Mouse (Mus musculus) frontal cortex, adult 2 months (tissue): Measurements from ENCODE around the gene Pla2g5. TPM values are rescaled to one million over a fixed set of nuclear protein-coding genes. Genes with fewer than 3 reads are reported as not detected.
"Not testable (repeated sequence)": the region's sequence is repeated elsewhere in the genome, so short reads cannot be mapped to it uniquely, and the experiment has no call there.

ENCODE experiments used
- DNase-seq, 2 experiments: peaks; one replicate each; pipeline ENCODE4 v3.0.0; 2022; ENCODE audit warnings: low spot score in 1 of 2; ENCODE audit errors: extremely low spot score in 1 of 2
- polyA plus RNA-seq: library from polyadenylated mRNA; depleted of rRNA; stranded (reverse); fragments of >200 nt; gene quantifications from 2 replicates; pipeline ENCODE4 v1.2.3, GENCODE M21; 2012; rRNA removed

The Pla2g5 gene
- 6.4 and 9.2 TPM in 2 replicates for polyA plus RNA-seq

DNA sequence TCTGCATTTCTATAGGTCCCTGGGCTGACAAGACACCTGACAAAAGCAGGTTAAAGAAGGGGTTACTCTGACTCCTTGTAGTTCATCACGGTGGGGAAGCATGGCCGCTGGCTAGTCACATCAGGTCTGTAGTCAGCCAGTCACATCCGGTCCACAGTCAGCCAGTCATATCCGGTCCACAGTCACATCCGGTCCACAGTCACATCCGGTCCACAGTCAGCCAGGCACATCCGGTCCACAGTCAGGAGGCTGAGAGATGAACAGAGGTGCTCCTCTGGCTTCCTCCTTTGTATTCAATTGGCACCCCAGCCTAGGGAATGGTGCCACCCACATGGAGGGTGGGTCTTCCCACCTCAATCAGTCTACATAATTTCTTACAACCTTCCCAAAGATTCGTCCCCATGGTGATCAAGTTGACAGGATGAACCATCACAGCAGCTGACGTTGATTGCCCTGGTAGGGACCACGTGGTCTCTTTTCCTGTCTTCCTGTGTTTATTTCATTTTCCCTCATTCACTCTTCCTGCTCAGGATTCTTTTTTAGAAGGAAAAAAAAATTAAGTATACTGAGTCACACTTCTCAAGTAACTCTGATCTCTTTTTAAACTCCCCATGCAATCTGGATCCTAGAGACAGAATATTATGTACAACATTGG lies at the start of gene Pla2g5:
Gene Pla2g5 (minus strand): TSS at position 139 of the 655 bp plus-strand sequence.
- DNase-seq: no peak

DNA sequence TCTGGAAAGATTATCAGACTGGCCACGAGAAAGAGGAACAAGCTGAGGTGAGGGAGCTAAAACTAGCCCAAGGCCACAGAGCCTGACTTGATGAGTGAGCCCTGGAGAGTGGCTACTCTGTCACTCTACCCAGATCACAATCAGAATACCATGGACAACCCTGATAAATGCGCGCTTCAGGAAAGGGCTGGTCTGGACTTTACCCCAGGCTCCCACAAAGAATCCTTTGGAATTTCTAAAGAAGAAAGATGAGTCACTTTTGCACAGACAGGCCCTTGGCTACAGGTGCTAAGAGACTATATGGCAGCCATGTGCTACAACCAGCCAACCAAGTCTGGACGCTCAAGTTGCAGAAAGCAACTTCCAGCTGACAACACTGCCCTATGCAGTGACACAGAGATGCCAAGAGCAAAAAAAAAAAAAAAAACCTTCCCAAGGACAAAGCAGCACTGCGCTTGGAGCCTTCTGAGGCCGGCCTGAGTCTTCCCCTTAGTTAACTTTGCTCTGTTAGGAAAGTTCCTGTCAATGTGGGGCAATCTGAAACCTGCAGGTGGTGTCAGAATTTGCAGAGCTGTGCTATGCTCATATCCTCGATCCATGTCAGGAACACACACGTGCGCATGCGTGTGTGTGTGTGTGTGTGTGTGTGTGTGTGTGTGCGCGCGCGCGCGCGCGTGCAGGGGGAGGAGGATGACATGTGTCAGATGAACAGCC lies 42.5 kb upstream of the Pla2g5 start:
- DNase-seq: no peak

DNA sequence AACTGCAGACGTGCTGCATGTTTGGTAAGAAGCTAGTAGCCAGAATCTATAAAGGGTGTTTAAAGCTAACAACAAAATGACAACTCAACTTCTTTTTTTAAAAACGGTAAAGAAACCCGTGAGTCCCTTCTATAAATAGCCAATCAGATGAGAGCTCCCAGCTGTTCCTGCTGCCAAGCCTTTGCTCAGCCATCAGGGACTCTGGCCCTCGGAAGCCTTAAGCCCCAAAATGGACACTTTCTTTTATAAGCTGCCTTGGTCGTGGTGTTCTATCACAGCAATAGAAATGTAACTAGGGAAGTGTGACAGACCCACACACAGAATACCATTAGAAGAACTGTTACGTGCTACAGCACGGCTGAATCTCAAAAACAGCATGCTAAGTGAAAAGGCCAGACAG lies 36.1 kb upstream of the Pla2g5 start:
- DNase-seq: peak in 1 of 2 experiments; percentile 46

DNA sequence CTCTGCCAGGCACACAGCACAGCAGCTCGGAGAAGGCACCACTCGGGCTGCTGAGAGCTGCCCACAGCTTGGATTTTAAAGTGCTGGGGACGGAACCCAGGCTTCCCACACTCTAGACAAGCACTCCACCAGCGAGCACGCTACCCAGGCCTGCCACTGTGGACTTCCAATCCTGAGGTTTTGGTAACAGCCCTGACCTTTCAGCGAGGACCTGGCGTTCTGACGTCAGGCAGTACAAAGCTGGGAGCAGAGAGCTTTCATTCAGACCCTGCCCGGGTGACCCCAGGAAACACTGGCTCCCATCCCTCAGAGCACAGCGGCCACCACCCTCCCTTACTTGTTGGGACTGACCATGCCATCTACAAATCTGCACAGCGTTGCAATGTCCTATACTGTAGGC lies 30.5 kb upstream of the Pla2g5 start:
- not testable (repeated sequence) for DNase-seq

DNA sequence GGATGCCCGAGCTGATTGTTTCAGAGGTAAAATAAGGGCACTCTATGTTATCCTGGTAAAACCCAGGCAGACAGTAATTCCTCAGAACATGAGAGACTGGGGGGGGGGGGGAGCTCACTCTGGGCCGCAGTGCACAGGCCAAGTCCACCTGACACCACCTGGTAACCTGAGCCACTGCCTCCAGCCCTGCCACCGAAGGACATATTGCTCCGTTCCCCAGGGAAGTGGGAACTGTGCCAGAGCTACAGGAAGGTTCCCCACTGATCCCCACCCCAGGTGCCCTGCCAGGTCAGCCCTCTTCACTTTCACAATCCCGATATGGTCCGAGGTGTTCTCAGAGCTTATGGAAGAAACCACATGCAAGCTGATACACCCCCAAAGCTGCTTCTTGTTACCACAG lies 29.4 kb upstream of the Pla2g5 start:
- no peak for DNase-seq

DNA sequence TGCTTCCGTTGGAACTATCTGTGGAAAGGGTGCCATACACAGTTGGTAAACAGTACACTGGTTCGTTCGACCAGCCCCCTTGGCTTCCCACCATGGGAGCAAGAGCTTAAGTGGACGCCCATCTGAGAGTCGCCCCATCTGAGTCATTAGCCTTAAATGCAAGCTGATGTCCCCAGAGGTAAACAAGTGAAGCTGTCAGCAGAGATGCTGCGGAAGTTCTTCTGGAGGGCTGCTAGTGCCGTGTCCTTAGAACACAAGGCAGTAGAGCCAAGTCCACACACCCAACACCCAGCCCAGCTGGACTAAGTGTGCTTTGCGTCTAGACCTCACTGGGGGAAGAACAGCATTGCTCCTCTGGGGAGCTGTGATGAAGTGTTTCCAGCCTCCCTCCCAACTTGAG lies 26.4 kb upstream of the Pla2g5 start:
- DNase-seq: no peak

DNA sequence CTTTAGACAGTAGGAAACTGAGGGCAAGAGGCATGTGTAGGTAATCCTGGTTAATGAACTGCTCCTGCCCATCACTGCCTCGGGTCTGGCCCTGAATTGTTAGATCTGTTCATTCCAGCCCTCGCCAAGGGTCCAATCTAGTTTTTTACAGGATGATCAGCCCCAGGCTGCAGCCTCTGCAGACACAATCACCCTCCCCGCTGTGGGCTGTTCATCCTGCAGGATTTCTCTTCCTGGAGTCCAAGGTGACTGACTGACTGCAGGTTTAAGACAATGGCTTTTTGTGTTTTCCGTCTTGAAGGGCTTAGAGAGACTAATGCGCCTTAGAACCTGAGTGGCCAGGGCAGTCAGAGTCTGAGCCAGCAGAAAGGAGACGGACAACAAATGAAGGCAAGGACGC lies 25.9 kb upstream of the Pla2g5 start:
- DNase-seq: no peak

DNA sequence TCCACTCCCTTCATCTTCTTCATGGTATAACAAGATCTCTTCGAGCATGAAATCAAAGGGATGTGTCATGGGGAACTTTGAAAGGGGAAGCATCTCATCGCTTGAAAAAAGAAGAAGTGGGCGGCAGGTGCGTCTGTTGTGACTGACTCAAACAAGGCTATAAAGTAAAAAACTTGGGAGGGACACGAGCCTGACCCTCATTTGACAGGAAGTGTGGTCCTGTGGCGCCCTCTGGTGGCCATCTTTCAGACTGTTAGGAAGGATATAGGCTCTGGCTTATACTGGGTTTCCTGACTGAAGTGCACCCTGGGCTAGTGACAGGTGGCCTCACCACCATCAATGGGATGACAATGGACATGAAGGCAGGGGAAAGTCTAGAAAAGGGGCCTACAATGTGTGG lies 21.0 kb upstream of the Pla2g5 start:
- peak; percentile 73 to 97 for DNase-seq

DNA sequence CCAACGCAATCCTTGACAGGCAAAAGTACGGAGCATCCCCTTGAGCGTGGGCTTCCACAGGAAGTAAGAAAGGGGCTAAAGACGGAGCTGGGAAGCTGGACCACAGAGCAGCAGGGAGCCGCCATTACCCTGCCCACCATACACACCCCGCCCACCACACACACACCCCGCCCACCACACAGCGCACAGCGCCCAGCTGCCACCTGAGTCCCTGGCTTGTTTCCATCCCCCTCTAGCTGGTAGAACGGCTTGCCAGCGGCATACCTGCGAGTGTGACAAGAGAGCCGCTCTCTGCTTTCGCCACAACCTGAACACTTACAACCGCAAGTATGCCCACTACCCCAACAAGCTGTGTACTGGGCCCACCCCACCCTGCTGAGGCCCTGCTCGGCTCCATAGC lies 18.9 kb upstream of the Pla2g5 start:
- peak in 1 of 2 experiments; percentile 61 for DNase-seq

DNA sequence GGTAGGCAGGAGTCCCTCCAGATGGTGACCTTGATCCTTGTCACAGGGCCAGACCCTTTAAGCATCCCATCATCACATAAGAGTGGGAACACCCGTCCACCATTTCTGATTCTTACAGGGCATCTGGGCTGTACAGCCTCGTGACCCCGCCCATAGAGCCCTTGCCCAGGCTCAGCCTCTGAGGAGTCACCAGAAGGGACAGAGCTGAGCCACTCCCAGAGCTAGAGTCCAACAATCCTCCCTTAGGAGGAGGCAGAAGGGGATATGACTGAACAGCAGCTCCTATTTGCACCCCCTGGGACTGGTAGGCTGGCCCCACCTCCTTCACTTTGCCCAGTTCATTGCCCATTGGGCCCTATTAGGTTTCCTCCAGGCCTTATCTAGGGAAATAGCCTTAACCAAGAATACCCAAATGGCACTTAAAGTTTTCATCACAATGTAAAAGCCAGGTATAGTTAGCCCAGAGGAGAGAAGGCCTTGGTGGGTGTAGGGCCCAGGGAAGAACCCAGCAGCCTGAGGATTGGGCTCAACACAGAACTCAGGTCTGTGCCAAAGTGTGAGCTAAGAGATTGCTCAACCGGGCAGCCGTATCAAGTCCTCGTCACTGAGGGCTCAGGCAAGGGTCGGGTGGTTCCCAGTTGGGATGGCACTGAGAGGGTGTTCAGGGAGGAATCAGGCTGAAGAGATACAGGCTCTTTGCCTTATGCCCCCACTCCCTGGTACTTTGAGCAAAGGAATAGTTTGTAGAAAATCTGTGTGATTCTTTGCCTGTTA lies 17.7 kb upstream of the Pla2g5 start:
- DNase-seq: no peak

DNA sequence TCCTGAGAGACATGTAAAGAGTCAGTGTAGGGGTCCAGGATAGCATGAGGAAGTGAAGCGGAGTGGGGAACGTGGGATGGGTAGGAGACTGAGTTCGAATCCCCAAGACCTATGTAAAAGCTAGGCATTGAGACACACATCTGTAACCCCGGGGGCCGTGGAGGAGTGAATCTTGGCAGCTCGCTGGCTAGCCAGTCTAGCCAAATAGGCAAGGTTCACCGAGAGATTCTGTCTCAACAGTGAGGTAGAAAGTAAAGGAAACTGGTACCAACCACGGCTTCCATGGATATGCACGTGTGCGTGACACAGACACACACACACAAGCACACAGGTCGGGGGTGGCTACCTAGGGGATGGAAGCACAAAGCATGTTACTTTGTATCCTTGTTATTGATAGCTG lies 16.5 kb upstream of the Pla2g5 start:
- DNase-seq: no peak

DNA sequence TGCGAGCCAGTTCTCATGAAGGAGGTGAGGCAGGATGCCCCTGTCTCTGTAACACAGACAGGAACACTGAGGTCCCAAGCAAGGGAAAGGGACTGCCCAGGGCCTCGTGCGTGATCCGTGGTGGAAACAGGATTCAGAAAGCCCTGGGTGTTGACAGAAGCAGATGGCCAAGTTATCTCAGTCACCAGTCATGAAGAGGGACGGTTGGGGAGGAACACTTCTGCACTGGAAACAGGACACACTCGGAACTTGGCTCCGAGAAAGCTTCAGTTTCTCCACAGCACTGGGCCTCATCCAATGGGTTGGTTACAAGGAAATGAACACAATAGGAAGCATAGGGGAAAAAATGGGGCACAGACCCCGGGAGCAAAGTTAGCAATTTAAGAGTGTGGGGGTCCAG lies 15.5 kb upstream of the Pla2g5 start:
- DNase-seq: no peak

DNA sequence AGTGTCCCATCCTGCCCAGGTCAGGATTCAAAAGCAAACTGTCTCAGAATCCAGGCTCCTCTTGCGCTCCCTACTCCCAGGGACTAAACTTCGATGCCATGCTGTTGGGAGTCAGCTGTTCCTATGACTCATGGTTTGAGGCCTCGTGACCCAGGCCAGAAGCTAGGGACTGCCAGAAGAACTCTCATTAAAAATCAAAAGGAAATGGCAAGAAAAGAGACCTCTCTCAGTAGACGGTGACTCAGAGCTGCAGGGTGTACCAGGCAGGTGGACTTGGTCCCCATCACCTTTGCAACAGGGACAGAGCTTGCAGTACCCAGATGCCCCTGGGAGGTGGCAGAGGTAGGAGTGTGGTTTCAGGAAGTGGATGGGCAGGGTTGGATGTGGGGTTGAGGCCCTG lies 14.4 kb upstream of the Pla2g5 start, which contains the start of gene Pla2g2e:
Gene Pla2g2e (plus strand): TSS at position 212 of the 400 bp plus-strand sequence.
- DNase-seq: no peak

DNA sequence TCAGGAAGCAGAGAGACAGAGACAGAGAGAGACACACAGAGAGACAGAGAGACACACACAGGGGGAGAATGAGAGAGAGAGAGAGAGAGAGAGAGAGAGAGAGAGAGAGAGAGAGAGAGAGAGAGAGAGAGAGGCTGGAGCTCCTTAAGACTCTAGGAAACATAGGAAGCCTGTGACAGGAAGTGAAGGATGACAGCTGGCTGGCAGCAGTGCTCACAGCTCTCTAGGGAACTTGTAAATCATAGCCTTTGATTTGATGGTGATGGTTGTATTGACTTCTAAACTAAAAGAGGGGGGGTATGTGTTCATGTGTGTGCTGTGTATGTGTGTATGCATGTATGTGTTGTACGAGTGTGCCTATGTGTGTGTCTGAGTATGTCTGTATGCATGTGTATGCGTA lies 12.7 kb upstream of the Pla2g5 start:
- no peak for DNase-seq

DNA sequence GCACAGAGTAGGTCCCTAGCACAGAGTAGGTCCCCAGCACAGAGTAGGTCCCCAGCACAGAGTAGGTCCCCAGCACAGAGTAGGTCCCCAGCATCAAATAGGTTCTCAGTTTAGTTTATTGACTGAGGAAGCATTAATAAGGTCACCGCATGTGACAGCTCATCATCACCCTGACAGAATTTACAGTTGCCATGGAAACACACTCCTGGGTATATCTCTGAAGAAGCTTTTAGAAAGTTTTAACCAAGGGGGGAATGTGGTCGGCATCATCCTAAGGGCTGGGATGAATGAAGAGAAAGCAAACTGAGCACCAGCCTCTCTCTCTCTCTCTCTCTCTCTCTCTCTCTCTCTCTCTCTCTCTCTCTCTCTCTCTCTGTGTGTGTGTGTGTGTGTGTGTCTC lies 12.0 kb upstream of the Pla2g5 start:
- not testable (repeated sequence) for DNase-seq

DNA sequence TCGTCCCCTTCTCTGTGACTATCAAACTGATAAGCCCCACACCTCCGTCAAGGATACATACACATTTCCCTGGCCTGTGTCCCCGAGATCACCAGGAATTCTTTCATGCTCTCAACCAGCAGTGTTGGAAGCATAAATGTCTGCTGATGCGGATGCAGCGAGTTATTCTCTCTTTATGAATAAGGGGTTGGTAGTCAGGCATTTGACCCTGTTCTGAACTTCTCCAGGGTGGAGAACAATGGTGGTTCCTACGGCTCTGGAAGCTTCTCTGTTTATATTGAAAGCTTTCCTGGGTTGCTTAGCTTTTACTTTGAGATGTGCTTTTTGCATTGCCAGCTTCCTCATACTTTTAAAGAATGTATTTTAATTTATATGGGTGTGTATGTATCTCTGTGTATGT lies 10.6 kb upstream of the Pla2g5 start, which contains the start of gene Gm13030:
Gene Gm13030 (minus strand): TSS at position 101 of the 400 bp plus-strand sequence.
- no peak for DNase-seq

DNA sequence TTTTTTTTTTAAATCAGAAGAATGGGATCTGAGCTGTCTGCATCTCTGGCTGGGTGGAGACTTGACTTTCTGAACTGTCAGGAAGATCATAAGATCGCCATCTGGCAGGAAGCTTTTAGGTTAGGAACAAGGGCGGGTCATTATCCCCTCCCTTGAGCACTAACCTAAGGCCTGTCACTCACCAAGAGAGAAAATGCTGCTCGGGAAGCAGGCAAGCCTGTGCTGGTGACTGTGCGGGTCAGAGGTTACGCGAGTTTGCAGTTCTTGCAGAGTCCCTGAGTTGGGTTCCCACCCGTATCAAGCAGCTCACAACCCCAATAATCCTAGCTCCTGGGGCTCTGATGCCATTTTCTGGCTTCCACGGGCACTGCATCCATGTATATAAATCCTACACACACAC lies 5.4 kb upstream of the Pla2g5 start:
- DNase-seq: no peak

DNA sequence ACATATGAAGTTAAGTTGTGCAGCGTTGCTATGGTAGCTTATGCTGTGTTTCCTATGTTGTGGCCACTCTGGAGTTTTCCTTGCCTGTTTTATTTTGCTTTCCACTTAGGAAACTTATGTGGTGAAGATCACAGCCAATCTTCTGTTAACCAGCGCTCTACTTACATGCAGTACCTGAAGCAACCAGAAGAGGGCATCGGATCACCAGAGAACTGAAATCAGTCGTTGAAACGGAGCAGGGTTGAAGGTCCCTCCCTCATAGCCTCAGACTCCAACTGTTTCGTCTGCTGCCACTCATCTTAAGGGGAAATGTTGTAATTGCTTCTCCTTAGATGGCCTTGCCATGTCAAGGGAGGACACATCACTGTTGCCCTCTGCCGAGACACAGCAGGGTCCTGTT lies 3.1 kb upstream of the Pla2g5 start:
- peak; percentile 63 to 94 for DNase-seq

DNA sequence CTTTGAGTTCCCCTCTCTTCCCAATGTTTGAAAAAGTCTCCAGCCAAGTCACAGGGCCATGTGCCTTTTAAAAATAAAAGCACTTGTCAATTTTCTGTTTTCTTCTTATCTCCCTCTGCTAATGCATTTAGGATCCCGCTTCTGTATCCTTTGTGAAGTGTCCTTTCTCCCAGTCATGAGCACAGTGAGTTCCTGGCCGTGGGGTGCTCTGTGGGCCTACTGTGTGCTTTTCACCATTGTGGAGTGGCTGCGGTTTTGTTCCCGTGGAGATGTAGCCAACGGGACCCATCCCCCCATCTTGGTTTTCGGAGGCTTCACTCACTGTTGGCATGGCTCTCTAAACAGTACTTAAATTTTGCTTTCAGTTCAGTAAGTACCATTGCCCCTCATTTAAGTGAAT lies 2.7 kb upstream of the Pla2g5 start:
- DNase-seq: no peak

DNA sequence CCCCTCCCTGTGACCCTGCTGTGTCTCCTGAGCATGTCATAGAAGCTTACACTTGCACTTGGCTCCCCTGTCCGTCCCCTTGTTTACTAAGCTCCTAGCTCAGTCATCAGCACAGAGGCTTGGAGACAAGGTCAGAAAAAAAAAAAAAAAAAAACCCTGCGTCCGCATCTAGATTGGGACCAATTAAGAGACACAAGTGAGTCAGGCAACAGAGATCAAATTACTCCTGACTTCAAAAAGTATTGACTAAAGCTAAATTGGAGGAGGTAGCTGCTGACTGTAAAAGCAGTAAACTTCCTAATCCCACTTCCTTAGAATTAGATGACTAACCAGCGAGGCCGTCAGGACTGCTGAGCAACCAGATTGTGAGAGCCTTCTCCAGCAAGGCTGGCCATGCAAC lies 1.8 kb upstream of the Pla2g5 start:
- DNase-seq: no peak

DNA sequence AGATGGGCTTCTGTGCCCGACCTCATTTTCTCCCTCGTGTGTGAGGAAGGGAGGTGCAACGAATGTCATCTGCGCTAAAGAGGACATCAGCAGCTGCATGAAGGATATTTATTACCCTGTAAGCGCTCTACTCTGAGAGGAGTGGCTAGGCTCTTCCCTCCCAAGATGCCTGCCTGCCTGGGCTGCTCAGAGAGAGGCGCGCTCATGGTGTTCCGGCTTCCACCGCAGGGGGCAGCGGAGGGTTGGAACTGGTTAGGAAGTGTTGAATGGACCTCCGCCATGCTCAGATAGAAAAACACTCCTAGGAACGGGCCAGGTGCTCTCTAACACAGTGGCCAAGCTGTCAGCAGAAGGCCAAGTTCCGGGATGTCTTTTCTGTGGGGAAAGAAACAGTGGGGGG lies 3.6 kb downstream of the Pla2g5 start:
- DNase-seq: peak in 1 of 2 experiments; percentile 83
